Mouse (Mus musculus): ENCODE results near the gene Nuak2. TPM values are rescaled to one million over a fixed set of nuclear protein-coding genes. Genes with fewer than 3 reads are reported as not detected.

Nuak2 gene
- polyA plus RNA-seq, 1 experiment from 2014 or later = 105 TPM

DNA sequence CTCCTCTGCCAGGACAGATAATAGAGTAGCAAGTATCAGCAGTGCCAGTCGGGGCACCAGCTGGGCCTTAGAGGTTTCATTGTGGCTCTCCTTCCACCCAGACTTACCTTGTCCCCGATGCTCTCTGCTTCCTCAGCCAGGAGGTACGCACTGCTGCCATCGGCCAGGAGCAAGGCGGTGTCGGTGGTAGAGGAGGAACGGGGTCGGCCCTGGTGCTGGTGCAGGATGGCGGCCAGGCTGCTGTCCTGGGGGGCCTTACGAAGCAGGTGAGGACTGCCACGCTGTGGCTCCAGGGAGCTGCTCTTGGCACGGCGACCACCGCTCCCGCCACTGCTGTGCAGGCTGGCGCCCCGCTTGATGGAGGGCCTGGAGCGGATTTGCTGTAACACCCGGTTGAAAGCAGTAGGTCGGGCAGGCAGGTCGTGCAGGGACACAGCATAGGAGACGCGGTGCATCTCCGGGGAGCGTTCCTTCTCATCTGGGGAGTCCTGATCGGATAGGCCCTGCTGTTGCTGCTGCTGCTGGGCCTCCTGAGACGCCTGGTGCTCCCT lies 64.7 kb downstream of the Nuak2 start:
- peaks cover 3% of the 10 kb centered on the region for H3K36me3 ChIP-seq (ENCODE audit: control insufficient read depth, insufficient read depth, low read length)
- H3K4me1 ChIP-seq (ENCODE audit: control insufficient read depth, insufficient read depth, low read length) = peaks cover 12% of the 10 kb centered on the region; the same call in 1 of the 2 replicates
- 85% methylated on average over 27 of the region's 27 CpGs for WGBS
- no peak overlapping the region for H3K9ac ChIP-seq (ENCODE audit: low read length)
- no peak overlapping the region for H3K27ac ChIP-seq (ENCODE audit: low read depth, low read length)
- H3K4me2 ChIP-seq = no peak overlapping the region
- ATAC-seq (ENCODE audit: low FRiP score) (no peak), DNase-seq (ENCODE audit: low spot score, missing footprints) (no peak)
- no peaks in the 10 kb centered on the region for H3K27me3 ChIP-seq (ENCODE audit: control insufficient read depth, insufficient read depth, low read length)
- no peaks in the 10 kb centered on the region for H3K9me3 ChIP-seq (ENCODE audit: control insufficient read depth, low read length)
- no peak overlapping the region for H3K4me3 ChIP-seq (ENCODE audit: low read depth, low read length)

DNA sequence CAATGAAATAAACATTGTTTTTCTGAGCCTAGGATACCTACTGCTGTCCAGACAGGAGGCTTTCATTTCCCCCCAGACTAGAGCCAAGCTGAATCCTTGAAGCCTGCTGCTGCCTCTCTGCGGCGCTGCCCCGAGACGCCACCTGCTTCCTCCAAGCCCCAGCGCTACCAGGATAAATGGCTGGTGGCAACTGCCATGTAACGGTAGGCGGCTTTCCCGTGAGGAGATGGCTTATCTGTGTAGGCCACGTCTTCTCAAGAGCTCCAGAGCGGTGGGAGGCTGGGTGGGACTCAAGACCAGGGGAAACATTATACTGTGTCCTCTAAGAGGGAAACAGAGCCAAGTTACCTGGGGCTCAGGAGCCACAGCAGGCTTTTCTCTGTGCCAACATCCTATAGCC lies 66.0 kb downstream of the Nuak2 start:
- no peak for ATAC-seq (ENCODE audit: low FRiP score)
- WGBS = 74% methylated on average over 10 of the region's 10 CpGs
- no peak overlapping the region for H3K27ac ChIP-seq (ENCODE audit: low read depth, low read length)

More for the DNA sequence above, 66.0 kb downstream of the Nuak2 start:
- peaks cover 3% of the 10 kb centered on the region for H3K36me3 ChIP-seq (ENCODE audit: control insufficient read depth, insufficient read depth, low read length)
- H3K4me1 ChIP-seq (ENCODE audit: control insufficient read depth, insufficient read depth, low read length) = peaks cover 18% of the 10 kb centered on the region
- no peak overlapping the region for H3K4me3 ChIP-seq (ENCODE audit: low read depth, low read length)
- no peaks in the 10 kb centered on the region for H3K27me3 ChIP-seq (ENCODE audit: control insufficient read depth, insufficient read depth, low read length)
- DNase-seq (ENCODE audit: low spot score, missing footprints) = no peak
- H3K9ac ChIP-seq (ENCODE audit: low read length) = no peak overlapping the region
- no peaks in the 10 kb centered on the region for H3K9me3 ChIP-seq (ENCODE audit: control insufficient read depth, low read length)
- no peak overlapping the region for H3K4me2 ChIP-seq

Other genes with a start within 250 kb of the Nuak2 start
- gene Mfsd4a, start 248.1 kb upstream of the Nuak2 start, polyA plus RNA-seq (2014; fragmentation: Nextera tagmentation; extraction: Ambion mirVana) = 8.1 and 8.7 TPM in 2 replicates
- 0.14 and 0.19 TPM in 2 replicates for gene Cdk18, start 176.4 kb upstream of the Nuak2 start, polyA plus RNA-seq (2014; fragmentation: Nextera tagmentation; extraction: Ambion mirVana)
- gene Lemd1, start 124.7 kb upstream of the Nuak2 start, polyA plus RNA-seq (2014; fragmentation: Nextera tagmentation; extraction: Ambion mirVana) = 10.7 and 12.9 TPM in 2 replicates
- gene AC124108.1, start 124.7 kb upstream of the Nuak2 start, polyA plus RNA-seq (2014; fragmentation: Nextera tagmentation; extraction: Ambion mirVana) = 5.0 and 5.2 TPM in 2 replicates
- 0.55 and 0.66 TPM in 2 replicates for gene Gm10188, start 86.4 kb upstream of the Nuak2 start, polyA plus RNA-seq (2014; fragmentation: Nextera tagmentation; extraction: Ambion mirVana)
- 3.5 and 4.5 TPM in 2 replicates for gene Klhdc8a, start 17.5 kb upstream of the Nuak2 start, polyA plus RNA-seq (2014; fragmentation: Nextera tagmentation; extraction: Ambion mirVana)
- 8.9 and 11.1 TPM in 2 replicates for gene Tmcc2, start 75.2 kb downstream of the Nuak2 start, polyA plus RNA-seq (2014; fragmentation: Nextera tagmentation; extraction: Ambion mirVana)
- 11.6 and 13.0 TPM in 2 replicates for gene Dstyk, start 101.4 kb downstream of the Nuak2 start, polyA plus RNA-seq (2014; fragmentation: Nextera tagmentation; extraction: Ambion mirVana)
- gene Rbbp5, start 161.2 kb downstream of the Nuak2 start, polyA plus RNA-seq (2014; fragmentation: Nextera tagmentation; extraction: Ambion mirVana) = 65.2 and 65.9 TPM in 2 replicates
- 0.86 and 1.5 TPM in 2 replicates for gene Tmem81, start 190.1 kb downstream of the Nuak2 start, polyA plus RNA-seq (2014; fragmentation: Nextera tagmentation; extraction: Ambion mirVana)
- gene Cntn2, start 227.1 kb downstream of the Nuak2 start, polyA plus RNA-seq (2014; fragmentation: Nextera tagmentation; extraction: Ambion mirVana) = 30.9 and 31.4 TPM in 2 replicates